Mouse (Mus musculus) E14TG2a.4 (cell line): Measurements from ENCODE around the gene Ube2d1.

Experiments used
- CTCF ChIP-seq: conservative IDR thresholded peaks from 2 replicates; pipeline ENCODE4 v1.5.1; 2014; ENCODE audit warnings: low read length
- POU5F1 ChIP-seq: IDR thresholded peaks from 2 replicates; pipeline ENCODE4 v1.6.1; 2014; ENCODE audit warnings: low read length, borderline replicate concordance

DNA sequence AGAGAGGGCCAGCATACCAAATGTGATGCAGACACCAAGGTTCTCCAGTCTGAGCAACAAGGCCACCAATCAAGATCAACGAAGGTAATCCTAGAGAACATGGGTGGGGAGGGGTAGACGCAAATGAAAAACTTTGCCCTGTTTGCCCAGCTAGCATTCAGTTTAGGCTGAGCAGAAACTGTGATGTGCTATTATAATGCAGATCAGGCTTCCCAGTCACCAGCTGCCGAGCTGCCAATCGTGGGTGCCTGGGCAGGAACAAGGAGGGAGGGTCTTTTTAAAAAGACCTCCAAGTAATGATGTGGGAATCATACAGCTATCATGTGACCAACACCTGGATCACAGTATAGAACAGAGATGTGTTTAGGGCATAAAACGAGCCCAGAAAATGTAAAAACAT is 62.0 kb downstream of the Ube2d1 start:
- no peak for TF ChIP-seq CTCF
- no peak for TF ChIP-seq POU5F1
